Mouse (Mus musculus) myocyte (in vitro differentiated cells): ENCODE measurements at regions not wholly inside any gene's neighbourhood (a gene's known extent, or its start where the extent isn't known, plus 50 kb on each side); places are given as distances from the start of the nearest gene placed in this dataset.

ENCODE experiments used
- CEBPB ChIP-seq: IDR thresholded peaks from 2 replicates; pipeline ENCODE4 v1.6.1; 2011; ENCODE audit warnings: mild to moderate bottlenecking, moderate library complexity; ENCODE audit not compliant: poor library complexity, insufficient read depth, severe bottlenecking
- MYOG ChIP-seq, 3 experiments: IDR thresholded peaks; one replicate each; pipeline ENCODE4 v1.6.1; 2011; ENCODE audit warnings: control low read depth in 2 of 3, low read depth in 2 of 3, mild to moderate bottlenecking in 2 of 3; ENCODE audit not compliant: insufficient read length in 2 of 3, control insufficient read depth in 1 of 3, insufficient read depth in 1 of 3
- TCF12 ChIP-seq: IDR thresholded peaks from one replicate; pipeline ENCODE4 v1.6.1; 2011; ENCODE audit warnings: mild to moderate bottlenecking, control low read depth; ENCODE audit not compliant: poor library complexity, insufficient read depth, severe bottlenecking

GRCm38 (mm10) chr12:54456731-54457130 is 199.6 kb downstream of the Sptssa start:
- TF ChIP-seq MYOG (IDR thresholded peaks at IDR 0.05; ENCODE audit: control insufficient read depth in 1 of 3, insufficient read depth in 1 of 3, insufficient read length in 2 of 3, low read depth in 2 of 3) (no peak), TCF12 (no peak), CEBPB (no peak)
